Mouse (Mus musculus) kidney, adult 11 months (tissue): ENCODE data around the gene Jmjd1c.
A peak's percentile ranks its signal among the peaks of the same experiment; 100 is the strongest.

Experiments used
- DNase-seq: peaks from one replicate; pipeline ENCODE4 v3.0.0; 2022

The Jmjd1c gene

GRCm38 (mm10) chr10:67195671-67196070 is 99.7 kb downstream of the Jmjd1c start:
- DNase-seq: no peak

- DNase-seq: no peak
These were observed 101.3 kb downstream of the Jmjd1c start for GRCm38 (mm10) chr10:67197186-67197585.

DNA sequence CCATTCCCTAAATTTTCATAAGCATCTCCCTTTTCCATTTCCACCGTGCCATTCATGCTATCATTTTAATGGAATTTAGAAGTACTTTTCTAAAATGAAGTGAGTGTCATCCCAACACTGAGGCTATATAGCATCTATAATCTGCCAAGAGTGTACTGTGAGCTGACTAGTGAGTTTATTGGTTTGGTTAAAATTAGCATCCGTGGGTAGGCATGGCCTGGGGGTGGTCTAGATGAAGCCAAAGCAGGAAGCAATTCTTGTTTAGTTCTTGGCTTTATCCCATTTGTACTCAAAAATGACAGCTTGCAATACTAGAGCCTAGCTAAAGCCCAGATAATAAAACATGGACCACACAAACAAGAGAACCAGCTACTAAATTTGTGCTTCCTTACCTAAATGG is 101.9 kb downstream of the Jmjd1c start:
- no peak for DNase-seq

DNA sequence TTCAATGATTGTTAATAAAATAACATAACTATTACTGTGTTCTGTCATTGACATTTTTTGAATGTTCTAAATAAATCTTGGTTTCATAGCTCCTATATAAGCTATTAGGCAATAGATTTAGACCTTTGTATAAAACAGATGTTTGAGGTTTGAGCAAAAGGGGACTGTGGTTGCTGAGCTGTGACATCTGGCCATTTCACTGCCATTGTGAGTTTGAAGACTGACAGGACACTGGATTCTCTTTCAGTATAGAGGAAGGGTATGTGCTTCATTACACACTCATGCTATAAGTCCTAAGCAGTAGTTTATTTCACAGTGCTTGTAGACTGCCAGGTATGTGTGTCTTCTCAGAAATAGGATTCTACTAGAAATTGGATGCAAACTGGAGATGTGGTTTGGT is 105.8 kb downstream of the Jmjd1c start:
- no peak for DNase-seq

GRCm38 (mm10) chr10:67202470-67202869 is 106.5 kb downstream of the Jmjd1c start:
- no peak for DNase-seq

- DNase-seq: peak; percentile 24
These were observed 108.9 kb downstream of the Jmjd1c start for GRCm38 (mm10) chr10:67204652-67205407.

- no peak for DNase-seq
These were observed 112.0 kb downstream of the Jmjd1c start for GRCm38 (mm10) chr10:67207931-67208330.

DNA sequence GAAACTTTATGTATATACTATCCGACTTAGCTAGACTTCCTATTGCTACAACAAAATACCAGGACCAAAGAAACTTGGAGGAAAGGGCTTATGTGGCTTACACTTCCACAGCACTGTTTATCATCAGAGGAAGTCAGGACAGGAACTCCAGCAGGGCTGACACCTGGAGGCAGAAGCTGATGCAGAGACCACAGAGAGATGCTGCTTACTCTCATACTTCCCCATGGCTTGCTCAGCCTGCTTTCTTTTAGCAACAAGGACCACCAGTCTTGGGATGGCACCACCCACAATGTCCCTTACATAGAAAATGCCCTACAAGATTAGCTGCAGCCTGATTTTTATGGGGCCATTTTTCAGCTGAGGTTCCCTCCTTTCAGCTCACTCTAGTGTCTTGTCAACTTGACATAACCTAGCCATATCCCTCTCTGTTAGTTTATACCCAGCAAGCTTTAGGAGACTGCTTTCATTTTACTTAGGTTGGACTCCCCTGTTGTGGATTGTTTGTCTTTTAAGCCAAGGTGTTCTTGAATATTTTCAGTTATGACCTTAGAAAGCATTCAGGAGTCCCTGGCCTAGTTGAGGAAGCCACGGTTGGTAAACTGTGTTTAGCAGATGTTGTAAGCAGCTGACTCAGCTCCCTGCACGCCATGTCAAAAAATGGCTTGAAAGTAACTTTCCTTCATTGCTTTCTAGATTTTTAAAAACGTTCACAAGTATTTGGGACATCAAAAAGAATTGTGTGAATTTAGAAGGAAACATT is 114.2 kb downstream of the Jmjd1c start:
- DNase-seq: no peak

DNA sequence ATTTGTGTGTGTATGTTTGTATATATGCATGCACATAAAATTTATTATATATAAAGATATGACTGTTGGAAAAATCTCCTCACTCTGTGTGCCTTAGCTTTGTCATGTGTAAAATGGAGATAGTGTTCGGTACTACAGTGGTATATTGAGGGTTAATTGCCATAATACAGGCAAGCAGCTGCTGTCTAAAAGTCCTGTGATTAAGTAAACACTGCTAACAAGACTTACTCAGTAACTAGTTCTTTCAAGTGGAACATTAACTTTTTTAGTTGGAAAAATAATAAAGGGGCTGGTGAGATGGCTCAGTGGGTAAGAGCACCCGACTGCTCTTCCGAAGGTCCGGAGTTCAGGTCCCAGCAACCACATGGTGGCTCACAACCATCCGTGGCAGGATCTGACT is 116.1 kb downstream of the Jmjd1c start:
- DNase-seq: no peak

DNA sequence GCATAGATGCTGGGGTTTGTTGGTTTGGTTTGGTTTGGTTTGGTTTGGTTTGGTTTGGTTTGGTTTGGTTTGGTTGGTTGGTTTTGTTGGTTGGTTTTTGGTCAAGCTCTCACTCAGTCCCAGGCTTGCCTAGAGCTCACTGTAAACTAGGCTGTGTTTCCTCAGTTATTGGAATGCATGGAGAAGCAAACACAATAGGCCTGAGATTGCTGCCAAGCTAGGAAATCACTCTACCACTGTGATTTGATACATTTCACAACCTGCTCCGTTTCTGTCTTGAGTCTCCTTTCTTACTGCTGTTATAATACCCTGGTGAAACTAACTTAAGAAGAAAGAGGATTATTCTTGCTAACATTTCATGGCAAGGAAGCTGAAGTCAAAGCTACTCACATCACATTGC is 117.8 kb downstream of the Jmjd1c start:
- DNase-seq: no peak

DNA sequence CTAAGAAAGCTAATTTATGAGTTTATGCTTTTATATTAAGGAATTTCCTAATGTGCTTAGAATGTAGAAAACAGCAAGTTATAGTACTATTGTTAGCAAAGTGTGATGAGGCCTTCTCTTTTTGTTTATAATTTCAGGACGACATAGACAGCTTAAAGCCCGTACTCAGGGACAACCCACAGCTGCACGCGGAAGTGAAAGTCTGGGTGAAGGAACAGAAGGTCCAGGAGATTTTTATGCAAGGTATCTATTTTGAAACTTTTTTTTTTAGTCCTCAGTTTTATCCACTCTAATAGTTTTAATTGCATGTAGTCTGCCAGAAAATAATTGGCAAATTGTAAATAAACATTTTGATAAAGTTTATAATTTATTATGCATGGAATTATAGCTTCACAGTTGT is 119.2 kb downstream of the Jmjd1c start:
- DNase-seq: no peak

- no peak for DNase-seq
These were observed 120.9 kb downstream of the Jmjd1c start for GRCm38 (mm10) chr10:67216872-67217271.

- no peak for DNase-seq
These were observed 123.1 kb downstream of the Jmjd1c start for GRCm38 (mm10) chr10:67218873-67219565.

DNA sequence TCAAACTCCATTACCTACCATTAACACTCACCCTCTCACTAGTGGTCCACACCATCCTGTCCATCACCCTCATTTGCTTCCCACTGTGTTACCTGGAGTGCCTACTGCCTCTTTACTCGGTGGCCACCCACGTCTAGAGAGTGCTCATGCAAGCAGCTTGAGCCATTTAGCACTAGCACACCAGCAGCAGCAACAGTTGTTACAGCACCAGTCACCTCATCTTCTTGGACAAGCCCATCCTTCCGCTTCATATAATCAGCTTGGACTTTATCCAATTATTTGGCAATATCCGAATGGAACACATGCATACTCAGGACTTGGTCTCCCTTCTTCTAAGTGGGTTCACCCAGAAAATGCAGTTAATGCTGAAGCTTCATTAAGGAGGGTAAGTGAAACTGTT is 124.3 kb downstream of the Jmjd1c start:
- DNase-seq: no peak

- DNase-seq: no peak
These were observed 125.4 kb downstream of the Jmjd1c start for GRCm38 (mm10) chr10:67221284-67221683.

- no peak for DNase-seq
These were observed 128.0 kb downstream of the Jmjd1c start for GRCm38 (mm10) chr10:67223942-67224341.

- DNase-seq: no peak
These were observed 129.6 kb downstream of the Jmjd1c start for GRCm38 (mm10) chr10:67225528-67225927.

- peak; percentile 35 for DNase-seq
These were observed 130.2 kb downstream of the Jmjd1c start for GRCm38 (mm10) chr10:67226109-67226508.

DNA sequence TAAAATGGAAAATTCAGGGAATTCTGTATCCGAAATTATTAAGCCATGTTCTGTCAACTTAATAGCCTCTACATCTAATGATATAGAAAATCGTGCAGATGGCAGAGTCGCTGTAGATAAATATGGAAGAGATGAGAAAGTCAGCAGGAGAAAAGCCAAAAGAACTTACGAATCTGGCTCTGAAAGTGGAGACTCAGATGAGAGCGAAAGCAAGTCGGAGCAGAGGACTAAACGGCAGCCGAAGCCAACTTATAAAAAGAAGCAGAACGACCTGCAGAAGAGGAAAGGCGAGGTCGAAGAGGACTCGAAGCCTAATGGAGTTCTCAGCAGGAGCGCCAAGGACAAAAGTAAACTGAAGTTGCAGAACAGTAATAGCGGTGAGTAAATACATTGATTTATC is 130.6 kb downstream of the Jmjd1c start:
- DNase-seq: no peak

DNA sequence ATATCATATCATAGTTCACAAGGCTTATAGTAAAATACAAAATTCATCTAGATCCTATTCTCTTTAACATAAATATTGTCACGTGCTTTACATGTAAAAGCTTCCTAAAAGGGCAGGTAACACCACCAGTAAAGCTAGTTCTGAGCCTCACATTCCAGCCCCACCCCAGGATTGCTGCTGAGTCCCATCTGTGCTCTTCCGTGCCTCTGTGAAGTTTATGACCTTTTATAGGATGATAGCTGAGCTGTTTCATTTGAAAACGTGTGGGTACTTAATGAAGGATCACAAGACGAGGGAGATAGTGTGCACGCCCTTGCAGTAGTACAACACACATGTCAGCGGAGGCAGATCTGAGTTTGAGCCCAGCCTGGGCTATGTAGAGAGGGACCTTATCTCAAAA is 134.5 kb downstream of the Jmjd1c start:
- no peak for DNase-seq

DNA sequence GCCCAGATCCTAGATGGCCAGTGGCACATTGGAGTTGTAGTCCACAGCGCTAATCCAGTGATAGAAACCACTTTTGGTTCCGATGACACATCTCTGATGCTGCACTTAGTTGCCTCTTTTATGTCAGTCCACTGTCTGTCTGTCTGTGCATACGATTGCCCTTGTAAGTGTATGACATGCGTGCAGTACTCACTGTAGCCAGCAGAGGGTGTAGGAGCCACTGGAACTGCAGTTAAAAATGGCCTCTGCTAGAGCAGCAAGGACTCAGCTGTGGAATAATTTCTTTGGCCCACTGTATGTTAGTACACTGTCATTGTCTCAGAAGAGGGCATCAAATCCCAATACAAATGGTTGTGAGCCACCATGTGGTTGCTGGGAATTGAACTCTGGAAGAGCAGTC is 151.2 kb downstream of the Jmjd1c start:
- DNase-seq: no peak

GRCm38 (mm10) chr10:67249486-67249885 is 153.6 kb downstream of the Jmjd1c start:
- no peak for DNase-seq

DNA sequence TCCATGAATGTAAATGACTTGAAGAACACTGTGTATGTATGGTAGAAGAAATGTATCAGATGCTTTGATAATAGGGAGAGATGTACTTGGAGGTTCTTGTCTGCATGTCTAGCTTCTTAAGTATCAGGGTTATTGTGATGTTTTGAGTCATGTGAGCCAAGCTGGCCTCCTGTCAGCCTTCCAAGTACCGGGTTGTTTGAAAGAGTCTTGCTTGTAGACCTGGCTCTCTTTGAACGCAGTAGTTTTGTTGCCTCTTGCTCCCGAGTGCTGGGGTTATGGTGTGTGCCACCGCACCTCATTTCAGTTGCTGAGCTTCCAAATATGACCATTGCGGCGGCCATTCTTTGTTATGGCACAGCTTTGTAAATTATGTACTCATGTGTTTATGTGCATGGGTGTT is 154.9 kb downstream of the Jmjd1c start:
- DNase-seq: no peak

GRCm38 (mm10) chr10:67252353-67252752 is 156.4 kb downstream of the Jmjd1c start:
- peak; percentile 13 for DNase-seq
